Mouse (Mus musculus): ENCODE data around the gene Polr2j. TPM values are rescaled to one million over a fixed set of nuclear protein-coding genes. Genes with fewer than 3 reads are reported as not detected.

Polr2j gene
- polyA plus RNA-seq, 1 experiment from 2014 or later: 269 TPM

GRCm38 (mm10) chr5:136116784-136117112 is 317 bp downstream of the Polr2j start:
- peak overlapping the region; percentile 98 for H3K4me3 ChIP-seq (ENCODE audit: low read depth, low read length)
- H3K9me3 ChIP-seq (ENCODE audit: control insufficient read depth, low read length): no peaks in the 10 kb centered on the region
- no peaks in the 10 kb centered on the region for H3K27me3 ChIP-seq (replicated peaks; ENCODE audit: control insufficient read depth, insufficient read depth, low read length)
- peaks cover 22% of the 10 kb centered on the region for H3K36me3 ChIP-seq (ENCODE audit: control insufficient read depth, insufficient read depth, low read length)
- H3K4me1 ChIP-seq (replicated peaks; ENCODE audit: control insufficient read depth, insufficient read depth, low read length): peaks cover 15% of the 10 kb centered on the region
- DNase-seq (ENCODE audit: low spot score) (no peak), ATAC-seq (replicated peaks; ENCODE audit: low FRiP score, low TSS enrichment, low read depth) (peak; percentile 63)
- under 1% methylated on average over 22 of the region's 22 CpGs for WGBS
- H3K9ac ChIP-seq (ENCODE audit: low read length): peak overlapping the region; percentile 80
- 0 out of 2 replicates have a peak overlapping the region, but pooled peaks have one; percentile 36 for H3K27ac ChIP-seq (ENCODE audit: low read depth)
- peak overlapping the region; percentile 97 for H3K4me2 ChIP-seq (ENCODE audit: low read length)

- DNase-seq (ENCODE audit: low spot score): no peak
- ATAC-seq (replicated peaks; ENCODE audit: low FRiP score, low TSS enrichment, low read depth): no peak
- Histone ChIP-seq H3K36me3 (ENCODE audit: control insufficient read depth, insufficient read depth, low read length) (peaks cover 66% of the 10 kb centered on the region), H3K27ac (ENCODE audit: low read depth) (no peak overlapping the region), H3K27me3 (replicated peaks; ENCODE audit: control insufficient read depth, insufficient read depth, low read length) (no peaks in the 10 kb centered on the region), H3K4me2 (ENCODE audit: low read length) (no peak overlapping the region), H3K4me3 (ENCODE audit: low read depth, low read length) (no peak overlapping the region), H3K9me3 (ENCODE audit: control insufficient read depth, low read length) (no peaks in the 10 kb centered on the region), H3K4me1 (replicated peaks; ENCODE audit: control insufficient read depth, insufficient read depth, low read length) (peaks cover 7% of the 10 kb centered on the region), H3K9ac (ENCODE audit: low read length) (no peak overlapping the region)
- WGBS: 80% methylated on average over 10 of the region's 10 CpGs
These were observed 5.7 kb downstream of the Polr2j start for GRCm38 (mm10) chr5:136122165-136122564.

- Histone ChIP-seq H3K27ac (ENCODE audit: low read depth) (peak within 1 kb of the TSS; percentile 44; the same call in 1 of the 2 replicates), H3K4me3 (ENCODE audit: low read depth, low read length) (peak within 1 kb of the TSS; percentile 93), H3K4me1 (replicated peaks; ENCODE audit: control insufficient read depth, insufficient read depth, low read length) (peaks cover 14% of the 10 kb centered on the region; the same call in 1 of the 2 replicates), H3K9me3 (ENCODE audit: control insufficient read depth, low read length) (no peaks in the 10 kb centered on the region), H3K4me2 (ENCODE audit: low read length) (peak within 1 kb of the TSS; percentile 69), H3K9ac (ENCODE audit: low read length) (peak within 1 kb of the TSS; percentile 78), H3K27me3 (replicated peaks; ENCODE audit: control insufficient read depth, insufficient read depth, low read length) (no peaks in the 10 kb centered on the region), H3K36me3 (ENCODE audit: control insufficient read depth, insufficient read depth, low read length) (peaks cover 44% of the 10 kb centered on the region)
- WGBS: under 1% methylated on average over 59 of the region's 60 CpGs
- ATAC-seq (replicated peaks; ENCODE audit: low FRiP score, low TSS enrichment, low read depth) (peak; percentile 86), DNase-seq (ENCODE audit: low spot score) (peak; percentile 95)
These were observed 19.3 kb downstream of the Polr2j start, which contains the start of the genes Lrwd1 and Alkbh4 for GRCm38 (mm10) chr5:136135571-136136291. Gene Lrwd1 (minus strand): TSS chr5:136136074. Gene Alkbh4 (plus strand): TSS chr5:136136146.

- Histone ChIP-seq H3K36me3 (ENCODE audit: control insufficient read depth, insufficient read depth, low read length) (peaks cover 49% of the 10 kb centered on the region), H3K27me3 (replicated peaks; ENCODE audit: control insufficient read depth, insufficient read depth, low read length) (no peaks in the 10 kb centered on the region), H3K9me3 (ENCODE audit: control insufficient read depth, low read length) (no peaks in the 10 kb centered on the region), H3K4me2 (ENCODE audit: low read length) (peak overlapping the region; percentile 69), H3K9ac (ENCODE audit: low read length) (peak overlapping the region; percentile 78), H3K4me1 (replicated peaks; ENCODE audit: control insufficient read depth, insufficient read depth, low read length) (peaks cover 14% of the 10 kb centered on the region; the same call in 1 of the 2 replicates), H3K27ac (ENCODE audit: low read depth) (peak overlapping the region; percentile 43; the same call in 1 of the 2 replicates), H3K4me3 (ENCODE audit: low read depth, low read length) (peak overlapping the region; percentile 93)
- 7% methylated on average over 20 of the region's 20 CpGs for WGBS
- ATAC-seq (replicated peaks; ENCODE audit: low FRiP score, low TSS enrichment, low read depth) (peak; percentile 28; the same call in 1 of the 2 replicates), DNase-seq (ENCODE audit: low spot score) (no peak)
These were observed 20.0 kb downstream of the Polr2j start for GRCm38 (mm10) chr5:136136292-136136990.

GRCm38 (mm10) chr5:136137658-136138274 is 21.3 kb downstream of the Polr2j start:
- H3K9ac ChIP-seq (ENCODE audit: low read length): no peak overlapping the region
- ATAC-seq (replicated peaks; ENCODE audit: low FRiP score, low TSS enrichment, low read depth): no peak
- H3K9me3 ChIP-seq (ENCODE audit: control insufficient read depth, low read length): no peaks in the 10 kb centered on the region
- no peak overlapping the region for H3K27ac ChIP-seq (ENCODE audit: low read depth)
- no peak overlapping the region for H3K4me3 ChIP-seq (ENCODE audit: low read depth, low read length)
- peak; percentile 58 for DNase-seq (ENCODE audit: low spot score)
- WGBS: 75% methylated on average over 13 of the region's 13 CpGs
- H3K4me2 ChIP-seq (ENCODE audit: low read length): no peak overlapping the region
- H3K27me3 ChIP-seq (replicated peaks; ENCODE audit: control insufficient read depth, insufficient read depth, low read length): no peaks in the 10 kb centered on the region
- peaks cover 14% of the 10 kb centered on the region; the same call in 1 of the 2 replicates for H3K4me1 ChIP-seq (replicated peaks; ENCODE audit: control insufficient read depth, insufficient read depth, low read length)
- peaks cover 54% of the 10 kb centered on the region for H3K36me3 ChIP-seq (ENCODE audit: control insufficient read depth, insufficient read depth, low read length)

- DNase-seq (ENCODE audit: low spot score): no peak
- no peak for ATAC-seq (replicated peaks; ENCODE audit: low FRiP score, low TSS enrichment, low read depth)
- H3K4me1 ChIP-seq (replicated peaks; ENCODE audit: control insufficient read depth, insufficient read depth, low read length): peaks cover 16% of the 10 kb centered on the region; the same call in 1 of the 2 replicates
- no peaks in the 10 kb centered on the region for H3K9me3 ChIP-seq (ENCODE audit: control insufficient read depth, low read length)
- 95% methylated on average over 13 of the region's 13 CpGs for WGBS
- peaks cover 41% of the 10 kb centered on the region for H3K36me3 ChIP-seq (ENCODE audit: control insufficient read depth, insufficient read depth, low read length)
- H3K27ac ChIP-seq (ENCODE audit: low read depth): no peak overlapping the region
- no peak overlapping the region for H3K4me2 ChIP-seq (ENCODE audit: low read length)
- no peaks in the 10 kb centered on the region for H3K27me3 ChIP-seq (replicated peaks; ENCODE audit: control insufficient read depth, insufficient read depth, low read length)
- H3K9ac ChIP-seq (ENCODE audit: low read length): no peak overlapping the region
- H3K4me3 ChIP-seq (ENCODE audit: low read depth, low read length): no peak overlapping the region
These were observed 23.0 kb downstream of the Polr2j start for GRCm38 (mm10) chr5:136139393-136139792.

GRCm38 (mm10) chr5:136140057-136140482 is 23.6 kb downstream of the Polr2j start:
- H3K27me3 ChIP-seq (replicated peaks; ENCODE audit: control insufficient read depth, insufficient read depth, low read length): no peaks in the 10 kb centered on the region
- ATAC-seq (replicated peaks; ENCODE audit: low FRiP score, low TSS enrichment, low read depth): no peak
- no peak overlapping the region for H3K9ac ChIP-seq (ENCODE audit: low read length)
- H3K4me2 ChIP-seq (ENCODE audit: low read length): no peak overlapping the region
- peaks cover 41% of the 10 kb centered on the region for H3K36me3 ChIP-seq (ENCODE audit: control insufficient read depth, insufficient read depth, low read length)
- no peak overlapping the region for H3K27ac ChIP-seq (ENCODE audit: low read depth)
- H3K4me3 ChIP-seq (ENCODE audit: low read depth, low read length): no peak overlapping the region
- H3K9me3 ChIP-seq (ENCODE audit: control insufficient read depth, low read length): no peaks in the 10 kb centered on the region
- H3K4me1 ChIP-seq (replicated peaks; ENCODE audit: control insufficient read depth, insufficient read depth, low read length): peaks cover 15% of the 10 kb centered on the region; the same call in 1 of the 2 replicates
- 88% methylated on average over 10 of the region's 10 CpGs for WGBS
- DNase-seq (ENCODE audit: low spot score): no peak

- Histone ChIP-seq H3K4me3 (ENCODE audit: low read depth, low read length) (no peak overlapping the region), H3K27ac (ENCODE audit: low read depth) (no peak overlapping the region), H3K9ac (ENCODE audit: low read length) (no peak overlapping the region), H3K36me3 (ENCODE audit: control insufficient read depth, insufficient read depth, low read length) (peaks cover 41% of the 10 kb centered on the region), H3K9me3 (ENCODE audit: control insufficient read depth, low read length) (no peaks in the 10 kb centered on the region), H3K4me2 (ENCODE audit: low read length) (no peak overlapping the region), H3K27me3 (replicated peaks; ENCODE audit: control insufficient read depth, insufficient read depth, low read length) (no peaks in the 10 kb centered on the region), H3K4me1 (replicated peaks; ENCODE audit: control insufficient read depth, insufficient read depth, low read length) (peaks cover 4% of the 10 kb centered on the region; the same call in 1 of the 2 replicates)
- no peak for ATAC-seq (replicated peaks; ENCODE audit: low FRiP score, low TSS enrichment, low read depth)
- no peak for DNase-seq (ENCODE audit: low spot score)
- WGBS: 89% methylated on average over 5 of the region's 5 CpGs
These were observed 26.3 kb downstream of the Polr2j start for GRCm38 (mm10) chr5:136142746-136143145.

Measured in intestine, embryonic 14.5 days (tissue).